ENCODE assay signal across 9 mouse cellular contexts in the genomic region with DNA sequence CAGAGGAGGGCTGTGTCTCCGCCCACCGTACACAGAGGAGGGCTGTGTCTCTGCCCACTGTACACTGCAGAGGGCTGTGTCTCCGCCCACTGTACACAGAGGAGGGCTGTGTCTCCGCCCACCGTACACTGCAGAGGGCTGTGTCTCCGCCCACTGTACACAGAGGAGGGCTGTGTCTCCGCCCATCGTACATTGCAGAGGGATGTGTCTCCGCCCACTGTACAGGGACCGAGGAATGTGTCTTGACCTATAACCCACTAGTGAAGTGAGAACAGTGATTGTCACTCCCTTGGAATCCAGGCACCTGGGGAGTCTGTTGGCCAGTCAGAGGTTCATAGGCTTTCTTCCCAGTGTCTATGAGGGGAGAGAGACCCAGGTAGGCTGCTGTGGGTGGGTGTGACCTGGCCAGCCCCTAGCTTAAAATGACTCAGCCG. TPM values are rescaled to one million over a fixed set of nuclear protein-coding genes. Genes with fewer than 3 reads are reported as not detected.
DNase-seq lines count a peak whose midpoint lies in the region; ATAC-seq and TF ChIP-seq lines count a peak whose summit lies in the region.
"Had no signal": no experiment of that assay in that cellular context is flagged by ENCODE, and none has a peak within 500 bp of the region (broad histone marks: within the 10 kb centered on the region; RNA-seq: fewer than 3 reads in every experiment).

No protein-coding gene starts in this region.

- H3K27me3 ChIP-seq in lung, postnatal 0 days (replicated peaks; ENCODE audit: insufficient read depth, low read length) = no peaks in the 10 kb centered on the region
- H3K27me3 ChIP-seq in small intestine, adult 2 months (ENCODE audit: control insufficient read depth, insufficient read depth, low read length) = no peaks in the 10 kb centered on the region

- TF ChIP-seq EP300 in lung, postnatal 0 days (IDR thresholded peaks at IDR 0.05) = no peak

- no peaks in the 10 kb centered on the region for H3K9me3 ChIP-seq in lung, postnatal 0 days (ENCODE audit: low read length)

- no peaks in the 10 kb centered on the region for H3K36me3 ChIP-seq in lung, postnatal 0 days (ENCODE audit: insufficient read depth, low read length)
- no peaks in the 10 kb centered on the region for H3K36me3 ChIP-seq in small intestine, adult 2 months (ENCODE audit: control insufficient read depth, insufficient read depth, low read length)

- H3K4me2 ChIP-seq in lung, postnatal 0 days (replicated peaks; ENCODE audit: low read depth, low read length) = no peak overlapping the region

- H3K27ac ChIP-seq in lung, postnatal 0 days (ENCODE audit: low read length) = no peak overlapping the region
- H3K27ac ChIP-seq in small intestine, adult 2 months (ENCODE audit: insufficient read depth, low read depth, low read length) = peak overlapping the region; percentile 21; the same call in 1 of the 2 replicates

- no peak for TF ChIP-seq POLR2A in small intestine, adult 2 months (IDR thresholded peaks at IDR 0.05; ENCODE audit: low read depth, low read length)

- no peak for TF ChIP-seq CTCF in lung, postnatal 0 days (IDR thresholded peaks at IDR 0.05)
- no peak for TF ChIP-seq CTCF in small intestine, adult 2 months (IDR thresholded peaks at IDR 0.05; ENCODE audit: extremely low read depth, insufficient read length, insufficient replicate concordance, low read depth, low read length)

- 63% methylated on average over 9 of the region's 11 CpGs for WGBS in lung, postnatal 0 days
- 22% methylated on average over 11 of the region's 11 CpGs for WGBS in small intestine, adult 2 months

- H3K4me1 ChIP-seq in lung, postnatal 0 days (ENCODE audit: insufficient read depth, low read depth, low read length) = 0 out of 2 replicates have a peak, but pooled peaks cover 5% of the 10 kb centered on the region
- peaks cover 28% of the 10 kb centered on the region for H3K4me1 ChIP-seq in small intestine, adult 2 months (ENCODE audit: control insufficient read depth, insufficient read depth, insufficient read length, low read length)

- peak; percentile 50 for DNase-seq in lung, postnatal 0 days (ENCODE audit: low spot score)
- no peak for DNase-seq in lung, adult 18-20 months
- peak; percentile 96 for DNase-seq in R1 (ENCODE audit: low read depth, low spot score)
- peak; percentile 75 for DNase-seq in induced T-regulatory cell, adult 2 months (ENCODE audit: low read depth)
- DNase-seq in layer of hippocampus, postnatal 14 days (ENCODE audit: low spot score in 2 of 2) = no peak
- DNase-seq in urinary bladder, postnatal 25 days (ENCODE audit: low spot score) = no peak
- DNase-seq: kidney, adult 8-10 months had no signal

- ATAC-seq in lung, postnatal 0 days = peak; percentile 75
- ATAC-seq: forebrain, embryonic 16.5 days had no signal

- no peak overlapping the region for H3K4me3 ChIP-seq in lung, postnatal 0 days (ENCODE audit: low read depth, low read length)
- H3K4me3 ChIP-seq in small intestine, adult 2 months (ENCODE audit: low read depth, low read length) = no peak overlapping the region

- H3K9ac ChIP-seq in lung, postnatal 0 days (replicated peaks; ENCODE audit: low read depth) = no peak overlapping the region

RNA-seq across cellular contexts. Expression of a gene that starts 36.6 kb away (rescaled TPM):
- polyA plus RNA-seq in lung, postnatal 0 days (2015; fragmentation: Nextera tagmentation; extraction: Ambion mirVana) = 12.8 and 15.2 TPM in 2 replicates
- polyA plus RNA-seq in small intestine, adult 2 months (2012; rRNA removed) = 87.9 and 148 TPM in 2 replicates
- 1 to 10 TPM; 4.1 to 6.6 TPM for total RNA-seq in layer of hippocampus, postnatal 14 days (2021)

RNA-seq across cellular contexts. Expression of a gene that starts 57.0 kb away (rescaled TPM):
- polyA plus RNA-seq in lung, postnatal 0 days (2015; fragmentation: Nextera tagmentation; extraction: Ambion mirVana) = 64.3 and 68.6 TPM in 2 replicates
- polyA plus RNA-seq in small intestine, adult 2 months (2012; rRNA removed) = 20.5 and 33.1 TPM in 2 replicates
- total RNA-seq in layer of hippocampus, postnatal 14 days (2021) = 10 to 100 TPM; 71.8 to 75.5 TPM

Comparison
In these comparisons a context has a peak if more than half of its experiments do, and no peak if none do; other contexts are left out.
1. DNase-seq: peak in lung, postnatal 0 days (single experiment), R1 (single experiment) and induced T-regulatory cell, adult 2 months (single experiment); none in lung, adult 18-20 months (0 of 2), layer of hippocampus, postnatal 14 days (0 of 2) and urinary bladder, postnatal 25 days (single experiment).